Mouse (Mus musculus) ES-E14 (cell line): ENCODE data around the gene Dlk1. TPM values are rescaled to one million over a fixed set of nuclear protein-coding genes. Genes with fewer than 3 reads are reported as not detected.

Experiments used
- DNase-seq: peaks from one replicate; pipeline ENCODE4 v3.0.0-alpha.2; 2013; ENCODE audit warnings: low read depth, low spot score
- H3K27ac ChIP-seq: 2 replicates; pipeline ENCODE4 v1.5.1; 2012; ENCODE audit warnings: low read depth, mild to moderate bottlenecking, low read length, moderate library complexity, mixed read lengths; ENCODE audit not compliant: poor library complexity, insufficient read depth, severe bottlenecking
- H3K36me3 ChIP-seq: 2 replicates; pipeline ENCODE4 v1.6.1; 2012; ENCODE audit warnings: mild to moderate bottlenecking, low read length, moderate library complexity, mixed read lengths; ENCODE audit not compliant: control insufficient read depth, poor library complexity, insufficient read depth, severe bottlenecking
- H3K4me1 ChIP-seq, 2 experiments: fragments of 150-350 bp in 1 of 2; sonication (generic) in 1 of 2; 2 replicates each; pipeline ENCODE4 v1.6.1; 2012; ENCODE audit warnings: low read length in 2 of 2, mild to moderate bottlenecking in 1 of 2, mixed read lengths in 1 of 2; ENCODE audit not compliant: control insufficient read depth in 2 of 2, insufficient read depth in 2 of 2, poor library complexity in 1 of 2
- H3K4me3 ChIP-seq, 2 experiments: fragments of 150-350 bp in 1 of 2; sonication (generic) in 1 of 2; 2 replicates each; pipeline ENCODE4 v1.5.1; 2012; ENCODE audit warnings: low read length in 2 of 2, low read depth in 1 of 2, mild to moderate bottlenecking in 1 of 2, mixed read lengths in 1 of 2; ENCODE audit not compliant: insufficient read depth in 1 of 2, poor library complexity in 1 of 2, severe bottlenecking in 1 of 2
- H3K9ac ChIP-seq: 2 replicates; pipeline ENCODE4 v1.6.1; 2012; ENCODE audit warnings: low read depth, mild to moderate bottlenecking, low read length, mixed read lengths; ENCODE audit not compliant: poor library complexity, insufficient read depth, severe bottlenecking
- H3K9me3 ChIP-seq: fragments of 150-350 bp; sonication (generic); 2 replicates; pipeline ENCODE4 v1.6.1; 2012; ENCODE audit warnings: low read depth, mild to moderate bottlenecking, low read length; ENCODE audit not compliant: control insufficient read depth, insufficient read depth
- CHD2 ChIP-seq: IDR thresholded peaks from 2 replicates; pipeline ENCODE4 v1.6.1; 2014; ENCODE audit warnings: mild to moderate bottlenecking, low read depth, low read length, inconsistent platforms
- HCFC1 ChIP-seq: IDR thresholded peaks from 2 replicates; pipeline ENCODE4 v1.6.1; 2012; ENCODE audit warnings: low read length, inconsistent platforms, borderline replicate concordance; ENCODE audit not compliant: insufficient read depth
- MAFK ChIP-seq: IDR thresholded peaks from 2 replicates; pipeline ENCODE4 v1.6.1; 2014; ENCODE audit warnings: mild to moderate bottlenecking, low read depth, low read length, inconsistent platforms; ENCODE audit not compliant: insufficient read depth
- ZC3H11A ChIP-seq: IDR thresholded peaks from 2 replicates; pipeline ENCODE4 v1.6.1; 2012; ENCODE audit warnings: low read depth, mild to moderate bottlenecking, inconsistent platforms, low read length, borderline replicate concordance
- ZNF384 ChIP-seq: IDR thresholded peaks from 2 replicates; pipeline ENCODE4 v1.6.1; 2012; ENCODE audit warnings: low read depth, low read length, inconsistent platforms
- in situ Hi-C, 2 experiments: fragments of 600-800 bp; cut with MboI; formaldehyde crosslinking; loops; one replicate each; pipeline ENCODE4 v1.15.1; 2025; ENCODE audit warnings: low sequenced_read_pairs in 2 of 2, inconsistent platforms in 1 of 2; ENCODE audit not compliant: unreplicated experiment in 2 of 2
- total RNA-seq: library from RNA; depleted of rRNA; stranded (reverse); fragments of 300-350 nt; gene quantifications from 2 replicates; pipeline ENCODE4 v1.2.3, GENCODE M21; 2012

The Dlk1 gene
- total RNA-seq, 1 experiment: 13.6 TPM

DNA sequence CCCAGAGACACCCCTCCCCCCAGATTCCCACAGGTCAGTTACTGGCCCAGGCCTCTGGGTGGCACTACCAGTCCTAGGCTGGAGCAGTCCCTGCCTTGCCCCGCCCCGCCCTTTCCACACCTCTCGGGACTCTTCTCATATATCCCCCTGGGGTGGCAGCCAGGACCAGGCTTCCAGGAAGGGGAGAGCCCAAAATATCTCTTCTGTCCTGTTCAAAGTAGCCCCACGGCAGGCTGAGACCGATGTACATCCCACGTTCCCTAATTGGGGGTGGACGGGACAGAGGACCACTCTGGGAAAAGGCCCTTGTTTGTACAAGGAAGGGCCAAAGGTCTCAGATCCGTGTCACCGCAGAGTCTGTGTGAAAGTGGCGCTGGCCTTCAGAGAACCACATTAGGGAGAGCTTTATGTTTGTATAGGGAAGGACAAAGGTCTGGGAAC lies 16.2 kb upstream of the Dlk1 start:
- H3K9ac ChIP-seq: no peak overlapping the region
- peak; percentile 37; the same call in 1 of the 2 replicates for TF ChIP-seq ZC3H11A
- no peak for TF ChIP-seq CHD2
- no peaks in the 10 kb centered on the region for H3K9me3 ChIP-seq
- H3K4me3 ChIP-seq: no peak overlapping the region
- H3K27ac ChIP-seq: no peak overlapping the region
- H3K4me1 ChIP-seq: no peaks in the 10 kb centered on the region
- DNase-seq: no peak
- in situ Hi-C loops: loop anchor here in 1 of 2 experiments (10.0 kb wide), 1 partner anchor 518 kb away; no protein-coding TSS in a partner anchor
- H3K36me3 ChIP-seq: no peaks in the 10 kb centered on the region

GRCm38 (mm10) chr12:109436852-109437251 lies 15.8 kb upstream of the Dlk1 start:
- H3K9ac ChIP-seq: no peak overlapping the region
- DNase-seq: no peak
- TF ChIP-seq MAFK (no peak), CHD2 (no peak), ZC3H11A (no peak), ZNF384 (no peak)
- H3K9me3 ChIP-seq: no peaks in the 10 kb centered on the region
- no peaks in the 10 kb centered on the region for H3K36me3 ChIP-seq
- no peak overlapping the region for H3K27ac ChIP-seq
- in situ Hi-C loops: loop anchor here in 1 of 2 experiments (10.0 kb wide), 1 partner anchor 518 kb away; no protein-coding TSS in a partner anchor
- H3K4me1 ChIP-seq: no peaks in the 10 kb centered on the region
- H3K4me3 ChIP-seq: no peak overlapping the region

DNA sequence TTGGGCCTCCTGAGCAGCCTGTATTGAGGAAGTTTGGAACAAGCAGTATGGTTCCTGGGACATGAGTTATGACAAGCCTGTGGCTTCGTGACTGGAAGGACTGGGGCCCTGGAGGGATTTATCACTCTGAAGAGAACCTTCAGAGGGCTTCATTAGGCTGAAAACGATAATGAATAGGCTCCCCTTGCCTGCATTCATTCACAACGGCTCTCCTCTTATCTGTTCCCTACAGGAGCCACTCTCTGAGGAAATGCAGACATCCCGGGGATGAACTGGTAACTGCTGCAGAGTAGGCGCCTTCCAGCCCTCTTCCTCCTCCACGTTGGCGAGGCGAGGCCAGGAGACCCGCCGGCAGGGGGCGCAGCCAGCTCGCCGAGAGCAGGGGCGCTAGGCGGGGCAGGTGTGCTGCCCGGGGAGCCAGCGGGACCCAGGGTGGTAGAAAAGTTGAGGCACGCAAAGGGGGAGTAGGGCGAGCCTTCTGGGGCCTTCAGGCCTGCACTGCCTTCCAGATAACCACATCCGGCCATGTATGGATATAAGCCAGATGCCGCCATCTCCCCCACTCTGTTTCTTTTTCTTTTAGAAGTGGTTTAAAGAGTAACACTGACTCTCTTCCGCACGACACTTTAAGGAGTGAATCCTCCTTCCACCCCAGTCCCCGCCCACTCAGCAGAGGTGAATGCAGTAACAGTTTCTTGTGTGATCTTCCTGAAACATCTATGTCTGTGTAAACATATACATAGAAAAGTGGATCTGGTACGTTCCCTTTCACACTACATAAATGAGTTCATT lies 14.9 kb upstream of the Dlk1 start:
- H3K27ac ChIP-seq: no peak overlapping the region

DNA sequence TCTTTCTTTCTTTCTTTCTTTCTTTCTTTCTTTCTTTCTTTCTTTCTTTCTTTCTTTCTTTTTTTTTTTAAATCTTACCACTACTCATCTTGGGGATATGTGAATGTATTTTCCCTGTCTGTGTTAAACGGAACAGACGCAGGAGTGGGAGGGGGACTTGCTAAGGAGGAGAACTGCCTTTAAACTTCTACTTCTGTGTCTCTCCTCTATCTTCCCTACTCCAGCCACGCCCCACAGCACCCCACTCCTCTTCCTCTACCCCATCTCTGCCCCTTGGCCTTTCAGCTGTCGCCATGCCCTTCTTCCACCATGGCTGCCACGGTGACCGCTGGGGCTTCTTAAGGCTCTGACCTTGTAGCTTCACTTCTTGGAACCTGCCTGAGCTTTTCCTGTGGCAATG lies 14.2 kb upstream of the Dlk1 start:
- in situ Hi-C loops: loop anchor here in 1 of 2 experiments (10.0 kb wide), 1 partner anchor 516 kb away; no protein-coding TSS in a partner anchor
- no peaks in the 10 kb centered on the region for H3K4me1 ChIP-seq
- no peak overlapping the region for H3K27ac ChIP-seq
- no peaks in the 10 kb centered on the region for H3K36me3 ChIP-seq
- H3K4me3 ChIP-seq: no peak overlapping the region
- H3K9ac ChIP-seq: no peak overlapping the region
- no peak for TF ChIP-seq ZC3H11A
- TF ChIP-seq CHD2: no peak
- no peak for TF ChIP-seq HCFC1
- no peak for TF ChIP-seq MAFK
- no peak for TF ChIP-seq ZNF384
- no peaks in the 10 kb centered on the region for H3K9me3 ChIP-seq
- no peak for DNase-seq

More for the DNA sequence above, 14.9 kb upstream of the Dlk1 start:
- no peak overlapping the region for H3K9ac ChIP-seq
- no peaks in the 10 kb centered on the region for H3K9me3 ChIP-seq
- in situ Hi-C loops: loop anchor here in 1 of 2 experiments (10.0 kb wide), 1 partner anchor 517 kb away; no protein-coding TSS in a partner anchor
- no peaks in the 10 kb centered on the region for H3K36me3 ChIP-seq
- no peaks in the 10 kb centered on the region for H3K4me1 ChIP-seq
- peak; percentile 52 for DNase-seq
- H3K4me3 ChIP-seq: no peak overlapping the region
- TF ChIP-seq MAFK (no peak), ZC3H11A (no peak), HCFC1 (no peak), ZNF384 (no peak), CHD2 (no peak)
